Mouse (Mus musculus) ES-E14 (cell line): Measurements from ENCODE around the gene Lrrc15.

ENCODE experiments used
- HCFC1 ChIP-seq: IDR thresholded peaks from 2 replicates; pipeline ENCODE4 v1.6.1; 2012; ENCODE audit warnings: low read length, inconsistent platforms, borderline replicate concordance; ENCODE audit not compliant: insufficient read depth
- MAFK ChIP-seq: IDR thresholded peaks from 2 replicates; pipeline ENCODE4 v1.6.1; 2014; ENCODE audit warnings: mild to moderate bottlenecking, low read depth, low read length, inconsistent platforms; ENCODE audit not compliant: insufficient read depth
- ZC3H11A ChIP-seq: IDR thresholded peaks from 2 replicates; pipeline ENCODE4 v1.6.1; 2012; ENCODE audit warnings: low read depth, mild to moderate bottlenecking, inconsistent platforms, low read length, borderline replicate concordance
- ZNF384 ChIP-seq: IDR thresholded peaks from 2 replicates; pipeline ENCODE4 v1.6.1; 2012; ENCODE audit warnings: low read depth, low read length, inconsistent platforms

DNA sequence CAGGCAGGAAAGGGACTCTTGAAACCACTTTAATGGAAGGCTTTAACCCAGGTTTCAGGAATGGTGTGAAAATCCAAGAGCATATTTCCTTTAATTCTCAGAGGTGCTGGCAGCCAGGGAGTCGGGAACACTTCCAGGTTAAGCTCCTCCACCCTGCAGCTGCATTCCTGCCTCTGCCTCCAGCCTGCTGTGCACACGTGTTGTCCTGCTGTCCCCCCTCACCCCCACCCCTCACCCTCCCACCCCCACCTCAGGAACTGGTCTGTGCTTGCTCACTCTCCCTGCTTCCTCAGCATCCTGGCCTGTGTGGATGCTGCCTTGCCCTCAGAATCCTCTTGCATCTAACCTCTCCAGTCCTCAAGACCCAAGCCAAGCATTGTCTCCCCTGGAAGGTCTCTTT lies 41.4 kb downstream of the Lrrc15 start:
- TF ChIP-seq ZC3H11A: no peak
- no peak for TF ChIP-seq HCFC1
- TF ChIP-seq ZNF384: no peak
- TF ChIP-seq MAFK: no peak
